Mouse (Mus musculus) CD4-positive helper T cell, adult 2 months (primary cell): Measurements from ENCODE around the gene Lce1m.
"Not testable (repeated sequence)": the region's sequence is repeated elsewhere in the genome, so short reads cannot be mapped to it uniquely, and the experiment has no call there.

Source experiments
- DNase-seq: peaks from one replicate; pipeline ENCODE4 v3.0.0-alpha.2; 2012; ENCODE audit warnings: low read depth, missing footprints, low spot score

Lce1m gene

GRCm38 (mm10) chr3:93018960-93019359, at the start of gene Lce1m:
TSS of gene Lce1m (minus strand) at chr3:93019060.
- no peak for DNase-seq

DNA sequence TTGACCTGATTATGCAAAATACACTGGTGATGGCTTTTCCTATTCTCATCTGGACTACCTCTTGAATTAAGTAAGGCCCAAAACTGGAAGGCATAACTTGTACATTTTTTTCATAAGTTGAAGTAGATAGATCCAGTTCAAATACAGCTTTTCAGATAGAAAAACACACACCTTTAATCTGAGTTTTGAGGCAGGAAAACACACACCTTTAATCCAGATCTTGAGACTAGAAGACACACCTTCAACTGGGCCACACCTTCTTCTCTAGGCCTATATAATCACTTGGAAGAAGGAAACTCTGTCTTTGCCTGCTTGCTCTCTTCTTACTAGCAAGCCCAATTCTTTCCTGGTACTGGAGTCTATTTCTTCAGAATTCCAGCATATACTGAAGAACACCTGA, 49.7 kb upstream of the Lce1m start, which contains the start of gene Gm4858:
Gm4858 (plus strand) TSS at position 301 of the 400 bp plus-strand sequence.
- DNase-seq = not testable (repeated sequence)

DNA sequence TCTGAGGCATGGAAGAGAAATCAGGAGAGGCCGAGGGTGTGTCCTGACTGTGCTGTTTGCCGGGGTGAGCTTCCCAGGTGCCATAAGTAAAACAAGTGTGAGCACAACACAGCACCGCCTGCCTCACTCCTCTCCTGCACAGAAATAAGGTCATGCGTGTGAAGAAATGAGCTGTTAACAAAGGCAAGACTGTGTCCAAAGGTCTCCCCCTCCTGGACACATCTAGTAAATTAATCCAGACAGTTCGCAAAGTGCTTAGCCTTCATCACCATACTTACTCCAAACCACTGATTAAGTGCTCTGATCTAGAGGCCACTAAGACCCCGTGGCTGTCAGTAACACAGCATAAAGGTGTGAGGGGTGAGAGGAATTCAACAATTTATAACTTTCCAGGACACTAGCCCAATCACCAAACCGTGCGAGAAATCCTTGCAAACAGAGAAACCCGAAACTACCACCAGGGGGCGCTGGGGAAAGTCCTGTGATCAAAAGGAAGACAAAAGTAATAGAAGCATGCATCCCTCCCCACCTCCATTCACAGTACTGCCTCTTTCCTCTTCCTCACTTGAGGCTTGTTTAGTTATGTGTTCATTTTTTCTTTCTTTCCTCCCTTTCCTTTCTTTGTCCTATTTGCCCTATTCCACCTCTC, 34.1 kb upstream of the Lce1m start:
- no peak for DNase-seq

DNA sequence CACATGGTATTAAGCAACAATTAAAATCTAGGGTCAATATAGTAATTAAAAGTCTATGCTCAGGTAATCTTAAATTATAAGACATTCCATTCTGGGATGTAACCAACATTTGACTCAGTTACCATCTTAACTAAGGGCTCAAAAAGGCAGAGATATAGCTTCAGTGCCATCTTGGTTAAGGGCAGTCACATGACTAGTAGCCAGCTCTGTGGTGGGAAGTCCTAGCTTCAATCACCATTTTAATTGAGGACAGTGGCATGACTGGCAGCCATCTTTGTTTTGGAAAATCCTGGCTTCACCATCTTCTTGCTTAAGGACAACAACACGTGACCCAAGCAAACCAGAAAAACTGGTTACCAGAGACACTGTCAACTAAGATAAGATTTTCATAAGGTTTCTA, 31.3 kb upstream of the Lce1m start:
- no peak for DNase-seq

- no peak for DNase-seq
These were observed 12.6 kb upstream of the Lce1m start for GRCm38 (mm10) chr3:93031450-93031849.

- no peak for DNase-seq
These were observed 6.6 kb upstream of the Lce1m start for GRCm38 (mm10) chr3:93025486-93025885.

DNA sequence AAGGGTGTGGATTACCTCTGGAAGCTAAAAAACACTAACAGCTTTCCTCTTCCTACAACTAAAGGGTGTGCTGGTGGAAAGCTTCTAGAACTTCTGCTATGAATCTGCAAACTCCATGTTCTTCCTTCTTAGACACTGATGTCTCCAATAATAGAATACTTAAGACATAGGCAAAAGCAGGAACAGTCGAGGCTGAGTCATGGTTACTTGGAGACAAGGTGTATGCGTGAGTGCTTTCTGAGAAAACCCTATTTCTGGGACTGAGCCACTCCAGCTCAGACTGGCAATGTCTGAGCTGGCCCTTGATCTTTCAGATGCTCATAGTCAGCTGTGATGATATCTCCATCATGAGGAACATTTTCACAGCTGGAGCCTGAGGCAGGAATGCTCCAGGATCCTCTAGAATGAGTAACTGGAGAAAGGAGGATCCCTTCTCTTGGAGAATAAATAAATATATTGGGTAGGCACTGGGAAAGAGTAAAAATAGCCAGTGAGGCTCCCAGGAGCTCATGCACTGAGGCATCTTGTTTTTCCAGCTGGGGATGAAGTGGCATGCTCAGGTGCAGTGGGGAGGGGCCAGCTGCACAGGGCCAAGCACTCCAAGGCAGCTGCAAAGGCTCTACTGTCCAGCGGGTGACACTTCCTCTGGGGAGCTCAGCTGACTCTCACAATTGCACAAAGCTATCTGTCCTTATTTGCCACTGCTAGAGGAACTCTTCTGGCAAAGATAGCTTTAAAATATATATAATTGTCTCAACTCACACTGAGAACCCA, 4.7 kb upstream of the Lce1m start:
- no peak for DNase-seq

- DNase-seq = no peak
These were observed 2.3 kb upstream of the Lce1m start for GRCm38 (mm10) chr3:93021171-93021570.

- DNase-seq = no peak
These were observed 3.3 kb downstream of the Lce1m start, which contains the start of gene Crct1 for GRCm38 (mm10) chr3:93015460-93016104. TSS of gene Crct1 (minus strand) at chr3:93015687.

DNA sequence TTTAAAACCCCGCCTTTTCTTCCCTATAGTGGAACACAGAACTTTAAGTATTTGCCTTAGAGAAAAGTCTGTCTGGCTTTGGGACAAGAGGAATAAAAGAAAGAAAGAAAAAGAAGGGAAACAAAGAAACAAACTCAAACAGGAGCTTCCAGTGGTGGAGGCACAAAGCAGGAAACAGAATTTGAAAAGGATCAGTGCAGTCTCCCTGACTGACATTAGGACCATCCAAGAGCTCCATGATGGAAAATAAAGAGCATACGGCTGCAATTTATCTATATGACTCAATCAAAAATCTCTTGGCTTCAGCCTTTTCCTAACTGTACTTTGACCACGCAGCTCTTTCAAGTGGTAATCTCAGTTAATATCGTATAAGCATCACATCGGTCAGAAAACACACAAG, 4.0 kb downstream of the Lce1m start:
- DNase-seq = no peak

DNA sequence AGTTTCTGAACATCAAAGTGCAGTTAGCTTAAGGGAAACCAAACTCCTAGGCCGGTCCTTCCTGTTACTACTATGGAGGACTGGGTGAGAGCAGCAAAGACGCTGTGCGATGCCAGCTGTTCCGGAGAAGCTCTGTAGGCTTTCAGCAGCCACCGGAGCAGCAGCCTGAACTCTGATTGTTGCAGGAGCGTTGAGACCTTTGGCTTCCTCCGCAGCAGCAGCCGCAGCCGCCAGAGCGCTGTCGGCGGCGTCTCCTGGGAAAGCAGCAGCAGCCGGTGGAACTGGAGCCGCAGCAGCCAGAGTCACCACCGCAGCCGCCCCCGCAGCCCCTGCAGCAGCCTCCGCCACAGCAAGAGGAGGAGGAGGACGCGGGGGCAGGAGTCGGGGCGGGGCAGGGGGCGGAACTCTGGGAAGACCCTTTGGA, 4.5 kb downstream of the Lce1m start:
- no peak for DNase-seq

DNA sequence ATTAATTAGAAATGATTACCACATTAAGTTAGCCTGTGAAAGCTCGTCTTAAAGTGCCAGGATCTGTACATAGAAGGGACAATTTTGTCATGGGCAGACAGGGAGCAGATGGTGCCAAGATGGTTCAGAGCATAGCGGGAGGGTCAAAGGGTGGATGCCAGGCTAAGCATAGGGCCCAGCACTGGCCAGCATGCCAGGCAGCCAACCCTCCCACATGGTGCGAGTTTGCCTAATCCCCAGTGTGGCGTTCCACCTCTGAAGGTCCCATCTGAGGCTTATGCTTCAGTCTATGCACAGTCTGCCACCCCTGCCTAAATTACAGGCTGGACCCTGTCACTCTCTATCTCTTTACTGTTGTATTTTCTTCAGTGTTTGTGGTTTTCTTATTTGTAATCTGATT, 16.0 kb downstream of the Lce1m start:
- DNase-seq = no peak

DNA sequence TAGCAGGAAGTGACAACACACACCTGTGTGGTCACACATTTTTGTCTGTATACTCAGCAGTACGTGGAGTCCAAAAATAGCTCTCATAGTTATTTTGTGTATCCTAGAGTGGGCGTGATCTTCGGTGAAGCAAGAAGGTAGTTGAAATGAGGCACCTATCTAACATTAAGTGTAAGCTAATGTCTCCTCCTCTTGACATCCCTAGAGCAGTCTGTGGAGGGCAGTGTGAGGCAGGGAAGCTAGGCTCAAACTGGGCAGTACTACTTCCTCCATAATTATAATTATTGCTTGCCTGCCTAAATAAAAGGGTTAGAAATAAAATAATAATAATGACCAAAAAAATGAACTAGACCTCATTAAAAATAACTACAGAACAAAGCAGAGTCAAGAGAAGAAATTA, 18.2 kb downstream of the Lce1m start:
- no peak for DNase-seq

- no peak for DNase-seq
These were observed 20.2 kb downstream of the Lce1m start for GRCm38 (mm10) chr3:92998691-92999090.

DNA sequence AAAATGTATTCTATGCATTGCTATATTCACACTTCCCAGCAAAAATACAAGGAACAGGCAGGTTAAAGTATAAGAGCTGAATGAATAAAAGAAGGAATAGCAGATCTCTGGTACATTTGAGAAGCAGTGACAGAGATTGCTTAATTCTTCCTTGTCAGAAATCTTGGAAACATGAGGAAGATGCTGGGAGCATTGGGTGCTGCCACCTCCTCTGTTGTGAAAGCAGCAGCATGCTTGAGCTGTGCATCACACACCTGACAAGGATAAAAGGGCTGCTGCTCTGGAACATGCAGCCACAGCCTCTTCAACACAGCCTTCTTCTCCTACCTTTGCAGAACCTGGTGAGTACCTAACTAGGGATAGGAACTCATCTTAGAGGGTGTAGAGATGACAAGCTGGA, 26.9 kb downstream of the Lce1m start, which contains the start of gene Lce3f:
Lce3f (plus strand) TSS at position 301 of the 400 bp plus-strand sequence.
- no peak for DNase-seq

DNA sequence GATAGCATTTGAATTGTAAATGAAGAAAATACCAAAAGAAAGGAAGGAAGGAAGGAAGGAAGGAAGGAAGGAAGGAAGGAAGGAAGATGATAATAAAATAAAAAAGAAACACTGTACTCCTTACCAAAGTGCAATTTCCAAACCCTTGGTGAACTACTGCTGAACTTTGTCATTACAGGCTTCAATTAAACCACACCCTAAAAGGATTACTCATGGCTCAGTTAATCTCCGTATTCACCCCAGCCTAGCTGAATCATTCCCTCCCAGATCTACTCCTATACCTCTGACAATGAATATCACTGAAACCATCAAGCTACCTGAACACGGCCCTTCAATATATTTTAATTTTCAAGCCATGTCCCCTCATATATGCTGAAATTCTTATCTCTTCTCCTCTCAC, 40.4 kb downstream of the Lce1m start:
- DNase-seq = no peak
